Mouse (Mus musculus): ENCODE measurements at regions not wholly inside any gene's neighbourhood (a gene's known extent, or its start where the extent isn't known, plus 50 kb on each side); places are given as distances from the start of the nearest gene placed in this dataset.
A peak's percentile ranks its signal among the peaks of the same experiment; 100 is the strongest.

DNA sequence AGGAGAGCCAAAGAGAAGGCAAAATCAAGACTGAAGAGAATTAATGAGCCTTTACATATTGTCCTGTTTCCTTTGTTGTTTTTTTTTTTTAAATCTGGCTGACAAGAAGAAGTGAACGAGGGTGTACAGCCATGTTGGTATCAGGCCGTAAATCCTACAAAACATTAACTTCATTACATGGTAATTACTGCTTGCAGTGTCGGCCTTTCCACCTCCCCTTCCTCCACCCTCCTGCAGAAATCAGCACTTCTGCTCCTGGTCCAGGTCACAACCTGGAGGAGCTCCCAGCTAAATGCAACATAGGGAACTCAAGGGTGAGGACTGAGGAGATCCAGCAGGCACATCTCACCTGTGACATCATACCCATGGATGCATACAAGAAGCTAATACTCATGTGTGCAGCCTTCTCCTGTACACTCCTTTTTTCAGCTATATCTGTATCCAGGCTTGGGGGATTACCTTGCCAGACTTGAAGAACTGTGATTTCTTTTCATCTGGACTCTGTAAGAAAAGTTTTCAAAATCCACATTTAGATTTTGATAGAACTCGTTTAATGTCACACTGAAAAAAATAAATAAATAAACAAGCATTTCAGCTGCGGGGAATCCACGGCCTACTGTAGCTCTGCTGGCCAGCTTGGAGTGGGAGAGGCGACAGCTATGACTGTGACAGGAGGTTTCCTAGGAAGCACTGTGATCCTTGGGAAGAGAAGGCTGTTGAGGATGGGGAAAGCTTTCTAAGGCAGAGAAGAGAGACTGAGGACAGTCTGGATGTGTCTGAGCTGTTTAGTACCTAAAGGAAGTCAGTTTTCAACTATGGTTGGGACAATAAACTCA lies 247.2 kb upstream of the Irx1 start:
- Histone ChIP-seq H3K27me3 (ENCODE audit: insufficient read depth, low read length) (no peaks in the 10 kb centered on the region), H3K9me3 (ENCODE audit: low read length) (no peaks in the 10 kb centered on the region)
- 63% methylated on average over 7 of the region's 7 CpGs for WGBS

DNA sequence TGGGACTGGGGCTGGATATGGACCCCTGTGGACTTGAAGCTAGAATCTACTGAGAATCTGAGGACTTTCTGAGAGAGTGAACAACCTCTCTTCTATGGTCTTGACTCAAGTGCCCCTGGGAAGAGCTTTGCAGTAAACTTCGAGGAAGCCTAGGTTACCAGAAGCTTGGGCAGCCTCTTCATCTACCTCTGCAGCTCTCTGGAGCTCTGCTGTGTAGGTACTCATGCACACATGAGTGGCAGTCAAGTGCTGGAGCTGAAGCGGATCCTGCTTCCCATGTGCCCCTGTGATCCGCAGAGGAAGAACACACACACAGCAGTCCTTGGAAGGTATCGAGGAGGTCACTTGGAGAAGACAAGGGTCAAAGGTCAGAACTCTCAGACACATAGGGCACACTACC lies 248.2 kb upstream of the Irx1 start:
- DNase-seq, result no peak
- TF ChIP-seq CTCF (IDR thresholded peaks at IDR 0.05; ENCODE audit: low read depth), result no peak
- Histone ChIP-seq H3K4me2 (ENCODE audit: low read depth) (no peak overlapping the region), H3K27me3 (ENCODE audit: insufficient read depth, low read length) (no peaks in the 10 kb centered on the region), H3K27ac (ENCODE audit: low read depth, low read length) (no peak overlapping the region), H3K9me3 (ENCODE audit: low read length) (no peaks in the 10 kb centered on the region), H3K9ac (no peak overlapping the region), H3K4me1 (ENCODE audit: insufficient read depth) (no peaks in the 10 kb centered on the region), H3K4me3 (ENCODE audit: low read depth, low read length) (no peak overlapping the region), H3K36me3 (ENCODE audit: insufficient read depth) (no peaks in the 10 kb centered on the region)
- 88% methylated on average over 4 of the region's 4 CpGs for WGBS
- no peak for ATAC-seq

More for the DNA sequence above, 247.2 kb upstream of the Irx1 start:
- Histone ChIP-seq H3K27ac (ENCODE audit: low read depth, low read length) (no peak overlapping the region), H3K9ac (no peak overlapping the region), H3K4me2 (ENCODE audit: low read depth) (no peak overlapping the region), H3K36me3 (ENCODE audit: insufficient read depth) (no peaks in the 10 kb centered on the region), H3K4me1 (ENCODE audit: insufficient read depth) (no peaks in the 10 kb centered on the region), H3K4me3 (ENCODE audit: low read depth, low read length) (no peak overlapping the region)
- no peak for TF ChIP-seq CTCF (IDR thresholded peaks at IDR 0.05; ENCODE audit: low read depth)
- no peak for ATAC-seq
- DNase-seq, result no peak

DNA sequence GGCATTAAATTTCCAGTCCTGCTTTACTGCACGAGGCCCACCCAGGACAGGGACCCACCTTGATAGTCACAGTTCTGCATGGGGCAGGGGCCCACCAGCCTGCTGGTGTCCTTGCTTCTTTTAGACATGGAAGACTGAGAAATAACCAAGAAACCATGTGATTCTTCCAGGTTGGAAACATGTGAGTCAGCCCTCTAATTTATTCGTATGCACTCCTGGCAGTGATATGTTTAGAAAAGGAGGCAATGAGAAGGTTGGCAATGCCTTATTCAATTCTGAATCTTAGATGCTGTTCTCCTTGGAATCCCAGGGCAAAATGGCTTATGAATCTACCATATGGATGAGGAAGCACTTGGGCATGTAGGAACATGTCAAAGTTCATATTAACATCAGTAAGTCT lies 249.2 kb upstream of the Irx1 start:
- no peaks in the 10 kb centered on the region for H3K36me3 ChIP-seq (ENCODE audit: insufficient read depth)
- TF ChIP-seq CTCF (IDR thresholded peaks at IDR 0.05; ENCODE audit: low read depth), result no peak
- no peak for DNase-seq
- ATAC-seq, result no peak
- H3K4me3 ChIP-seq (ENCODE audit: low read depth, low read length), result no peak overlapping the region
- no peak overlapping the region for H3K27ac ChIP-seq (ENCODE audit: low read depth, low read length)
- H3K4me1 ChIP-seq (ENCODE audit: insufficient read depth), result no peaks in the 10 kb centered on the region
- no peaks in the 10 kb centered on the region for H3K27me3 ChIP-seq (ENCODE audit: insufficient read depth, low read length)
- no peak overlapping the region for H3K4me2 ChIP-seq (ENCODE audit: low read depth)
- no peak overlapping the region for H3K9ac ChIP-seq
- H3K9me3 ChIP-seq (ENCODE audit: low read length), result no peaks in the 10 kb centered on the region
- WGBS, result 72% methylated on average over 2 of the region's 2 CpGs

DNA sequence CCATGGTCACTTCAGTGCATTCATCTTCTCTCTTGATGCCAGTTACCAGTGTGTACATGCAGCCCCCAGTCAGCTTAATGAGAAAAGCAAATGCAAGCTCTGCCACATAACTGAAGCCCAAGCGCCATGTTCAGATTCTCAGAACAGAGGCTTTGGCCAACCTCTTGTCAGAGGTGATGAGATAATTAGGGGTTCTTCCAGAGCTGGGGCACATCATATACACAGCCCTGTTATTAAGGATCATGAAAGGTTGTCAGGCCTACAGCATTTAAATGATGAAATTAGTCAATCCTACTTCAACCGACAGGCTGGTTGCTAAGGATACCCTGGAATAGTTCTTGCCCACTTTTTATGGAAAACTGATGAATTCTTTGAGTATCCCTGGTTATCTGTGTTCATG lies 255.8 kb upstream of the Irx1 start:
- Histone ChIP-seq H3K36me3 (ENCODE audit: insufficient read depth) (no peaks in the 10 kb centered on the region), H3K4me1 (ENCODE audit: insufficient read depth) (no peaks in the 10 kb centered on the region), H3K9ac (no peak overlapping the region), H3K9me3 (ENCODE audit: low read length) (no peaks in the 10 kb centered on the region), H3K4me3 (ENCODE audit: low read depth, low read length) (no peak overlapping the region), H3K27ac (ENCODE audit: low read depth, low read length) (no peak overlapping the region), H3K27me3 (ENCODE audit: insufficient read depth, low read length) (no peaks in the 10 kb centered on the region), H3K4me2 (ENCODE audit: low read depth) (no peak overlapping the region)
- ATAC-seq (peak; percentile 80; the same call in 1 of the 2 replicates), DNase-seq (peak; percentile 5)
- WGBS, result 51% methylated on average over 2 of the region's 2 CpGs
- TF ChIP-seq CTCF (IDR thresholded peaks at IDR 0.05; ENCODE audit: low read depth), result no peak

DNA sequence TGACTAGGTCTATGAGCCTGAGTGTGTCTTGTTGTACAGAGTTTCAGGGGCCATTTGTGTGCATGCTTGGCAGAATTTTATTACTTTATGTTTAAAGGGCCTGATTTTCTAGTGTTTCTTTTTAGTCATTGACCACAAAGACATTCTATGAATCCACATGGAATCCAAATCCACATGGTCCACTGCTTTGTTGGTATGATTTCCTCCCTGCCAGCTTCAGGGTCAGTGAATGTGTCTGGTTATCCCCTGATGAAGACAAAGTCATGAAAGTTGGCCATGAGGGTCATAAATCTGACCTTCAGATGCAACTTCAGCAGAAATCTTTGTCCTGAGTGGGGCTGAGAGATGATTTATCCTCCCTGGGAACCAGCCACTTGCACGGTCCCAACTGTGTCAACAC lies 263.6 kb upstream of the Irx1 start:
- Histone ChIP-seq H3K4me2 (ENCODE audit: low read depth) (no peak overlapping the region), H3K4me1 (ENCODE audit: insufficient read depth) (no peaks in the 10 kb centered on the region), H3K9ac (no peak overlapping the region), H3K9me3 (ENCODE audit: low read length) (no peaks in the 10 kb centered on the region), H3K27ac (ENCODE audit: low read depth, low read length) (no peak overlapping the region), H3K36me3 (ENCODE audit: insufficient read depth) (no peaks in the 10 kb centered on the region), H3K27me3 (ENCODE audit: insufficient read depth, low read length) (no peaks in the 10 kb centered on the region), H3K4me3 (ENCODE audit: low read depth, low read length) (no peak overlapping the region)
- 100% methylated on average over 1 of the region's 1 CpGs for WGBS
- DNase-seq, result no peak
- no peak for ATAC-seq
- TF ChIP-seq CTCF (IDR thresholded peaks at IDR 0.05; ENCODE audit: low read depth), result no peak

DNA sequence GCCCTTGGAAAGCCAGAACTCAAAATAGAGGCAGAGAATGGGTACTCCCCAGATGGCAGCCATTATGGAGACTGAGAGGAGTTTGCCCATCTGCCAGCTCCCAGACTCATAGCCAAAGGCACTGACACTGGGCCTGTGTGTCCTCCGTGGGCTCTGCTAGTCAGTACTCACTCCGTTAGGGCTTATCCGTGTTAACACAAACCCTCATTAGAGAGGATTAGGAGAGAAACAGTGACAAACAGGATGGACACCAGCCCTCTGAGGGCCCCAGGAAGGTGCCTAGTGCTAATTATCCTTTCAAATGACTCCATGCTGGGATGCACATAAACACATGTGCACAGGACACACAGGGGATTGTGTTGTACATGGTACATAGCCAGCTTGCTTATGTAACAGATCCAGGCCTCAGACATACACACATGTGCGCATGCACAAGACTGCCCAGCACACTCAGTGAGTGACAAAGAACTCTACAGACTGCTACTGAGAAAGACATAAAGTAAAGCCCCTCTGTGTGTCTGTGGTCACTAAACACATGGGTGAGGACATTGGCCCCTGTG lies 267.6 kb upstream of the Irx1 start:
- ATAC-seq, result no peak
- Histone ChIP-seq H3K9ac (no peak overlapping the region), H3K9me3 (ENCODE audit: low read length) (no peaks in the 10 kb centered on the region), H3K27me3 (ENCODE audit: insufficient read depth, low read length) (no peaks in the 10 kb centered on the region), H3K27ac (ENCODE audit: low read depth, low read length) (no peak overlapping the region), H3K4me3 (ENCODE audit: low read depth, low read length) (no peak overlapping the region), H3K4me1 (ENCODE audit: insufficient read depth) (no peaks in the 10 kb centered on the region), H3K36me3 (ENCODE audit: insufficient read depth) (no peaks in the 10 kb centered on the region), H3K4me2 (ENCODE audit: low read depth) (no peak overlapping the region)
- 29% methylated on average over 4 of the region's 4 CpGs for WGBS
- no peak for TF ChIP-seq CTCF (IDR thresholded peaks at IDR 0.05; ENCODE audit: low read depth)
- no peak for DNase-seq

DNA sequence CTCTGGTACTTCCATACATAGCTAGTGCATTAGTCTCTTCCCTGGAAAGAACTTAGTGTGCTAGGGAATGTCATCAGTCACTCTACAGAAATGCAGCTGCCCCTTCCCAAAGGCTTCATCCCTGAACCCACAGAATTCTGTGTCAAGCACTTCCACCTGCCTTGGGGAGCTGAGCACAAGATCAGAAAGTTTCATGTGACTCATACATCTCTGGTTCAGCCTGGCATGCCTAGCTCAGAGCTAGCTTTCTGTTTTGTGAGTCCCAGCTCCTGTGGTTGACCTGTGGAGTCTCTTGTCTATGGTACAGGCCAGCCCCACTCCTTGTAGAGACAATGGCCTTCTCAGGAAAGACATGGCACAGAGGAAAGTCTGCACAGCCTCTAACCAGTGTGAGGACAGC lies 268.6 kb upstream of the Irx1 start:
- no peaks in the 10 kb centered on the region for H3K9me3 ChIP-seq (ENCODE audit: low read length)
- no peak overlapping the region for H3K4me2 ChIP-seq (ENCODE audit: low read depth)
- no peak overlapping the region for H3K9ac ChIP-seq
- H3K36me3 ChIP-seq (ENCODE audit: insufficient read depth), result no peaks in the 10 kb centered on the region
- DNase-seq, result no peak
- H3K27me3 ChIP-seq (ENCODE audit: insufficient read depth, low read length), result no peaks in the 10 kb centered on the region
- no peak overlapping the region for H3K27ac ChIP-seq (ENCODE audit: low read depth, low read length)
- no peaks in the 10 kb centered on the region for H3K4me1 ChIP-seq (ENCODE audit: insufficient read depth)
- no peak for TF ChIP-seq CTCF (IDR thresholded peaks at IDR 0.05; ENCODE audit: low read depth)
- ATAC-seq, result no peak
- H3K4me3 ChIP-seq (ENCODE audit: low read depth, low read length), result no peak overlapping the region

Measured in forebrain, postnatal 0 days (tissue).